Mouse (Mus musculus) heart, embryonic 12.5 days (tissue): ENCODE results near the gene Slc6a19. TPM values are rescaled to one million over a fixed set of nuclear protein-coding genes. Genes with fewer than 3 reads are reported as not detected.
"Not testable (repeated sequence)": the region's sequence is repeated elsewhere in the genome, so short reads cannot be mapped to it uniquely, and the experiment has no call there.

Experiments used
- ATAC-seq: fragments of 200-750 bp; cut with Nextera tagmentation; 2 replicates; pipeline ENCODE4 v1.8.0; 2017; ENCODE audit warnings: moderate TSS enrichment, moderate library complexity; ENCODE audit not compliant: insufficient number of reproducible peaks, low FRiP score
- H3K27ac ChIP-seq: fragments of 300-500 bp; sonication (generic); 2 replicates; pipeline ENCODE4 v1.5.1; 2016; ENCODE audit warnings: mild to moderate bottlenecking, moderate library complexity; ENCODE audit not compliant: poor library complexity, severe bottlenecking
- H3K27me3 ChIP-seq: fragments of 300-500 bp; sonication (generic); replicated peaks from 2 replicates; pipeline ENCODE4 v1.6.1; 2016; ENCODE audit warnings: mild to moderate bottlenecking, moderate library complexity
- H3K36me3 ChIP-seq: fragments of 300-500 bp; sonication (generic); 2 replicates; pipeline ENCODE4 v1.6.1; 2016; ENCODE audit warnings: mild to moderate bottlenecking, moderate library complexity
- H3K4me1 ChIP-seq: fragments of 300-500 bp; sonication (generic); replicated peaks from 2 replicates; pipeline ENCODE4 v1.6.1; 2016; ENCODE audit warnings: mild to moderate bottlenecking
- H3K4me2 ChIP-seq: fragments of 300-500 bp; sonication (generic); 2 replicates; pipeline ENCODE4 v1.6.1; 2016; ENCODE audit warnings: mild to moderate bottlenecking, moderate library complexity
- H3K4me3 ChIP-seq: fragments of 300-500 bp; sonication (generic); 2 replicates; pipeline ENCODE4 v1.5.1; 2016; ENCODE audit warnings: mild to moderate bottlenecking
- H3K9ac ChIP-seq: fragments of 300-500 bp; sonication (generic); 2 replicates; pipeline ENCODE4 v1.6.1; 2016; ENCODE audit warnings: mild to moderate bottlenecking, moderate library complexity
- H3K9me3 ChIP-seq: fragments of 300-500 bp; sonication (generic); replicated peaks from 2 replicates; pipeline ENCODE4 v1.6.1; 2016; ENCODE audit warnings: mild to moderate bottlenecking, moderate library complexity
- WGBS: fragments of 180-500 bp; shearing (Covaris S2); methylation state at CpG from one replicate; pipeline ENCODE4 v1.1.7; 2016; 5-methylcytosine and 5-hydroxymethylcytosine counted together
- polyA plus RNA-seq: library from polyadenylated mRNA; unstranded; fragments of >200 nt; fragmentation: Nextera tagmentation; extraction: Ambion mirVana; gene quantifications from 2 replicates; pipeline ENCODE4 v1.2.1, GENCODE M21; 2016

Gene Slc6a19
- not detected in 2 replicates for polyA plus RNA-seq

DNA sequence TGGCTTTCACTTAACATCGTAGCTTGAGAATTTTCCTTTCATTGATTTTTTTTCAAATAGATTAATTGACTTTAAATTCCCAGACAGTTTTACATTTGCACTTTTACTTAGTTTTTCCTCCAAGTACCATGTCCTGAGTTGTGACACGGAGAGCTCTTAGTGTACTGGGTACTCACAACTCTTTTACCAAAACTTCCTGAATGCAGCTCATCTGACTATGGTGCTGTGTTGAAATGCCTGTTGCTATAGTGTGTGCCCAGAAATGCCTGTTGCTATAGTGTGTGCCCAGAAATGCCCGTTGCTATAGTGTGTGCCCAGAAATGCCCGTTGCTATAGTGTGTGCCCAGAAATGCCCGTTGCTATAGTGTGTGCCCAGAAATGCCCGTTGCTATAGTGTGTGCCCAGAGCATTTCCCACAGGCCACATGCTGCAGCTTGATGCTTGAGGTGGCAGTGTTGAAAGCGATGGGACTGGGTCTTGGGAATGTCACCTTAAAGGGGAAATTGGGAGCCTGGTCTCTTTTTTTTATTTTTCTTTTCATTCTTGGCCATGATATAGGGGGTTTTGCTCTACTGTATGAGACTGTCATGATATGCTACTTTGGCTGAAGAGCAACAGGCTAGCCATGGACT is at the start of gene Slc6a19:
TSS of gene Slc6a19 (minus strand) at position 172 of the 632 bp plus-strand sequence.
- WGBS = 85% methylated on average over 7 of the region's 7 CpGs
- ATAC-seq = no peak
- no peaks in the 10 kb centered on the region for H3K9me3 ChIP-seq
- no peak within 1 kb of the TSS for H3K27ac ChIP-seq
- no peaks in the 10 kb centered on the region for H3K4me1 ChIP-seq
- H3K36me3 ChIP-seq = no peaks in the 10 kb centered on the region
- no peak within 1 kb of the TSS for H3K4me3 ChIP-seq
- no peak within 1 kb of the TSS for H3K4me2 ChIP-seq
- H3K9ac ChIP-seq = no peak within 1 kb of the TSS
- no peaks in the 10 kb centered on the region; the same call in 1 of the 2 replicates for H3K27me3 ChIP-seq

DNA sequence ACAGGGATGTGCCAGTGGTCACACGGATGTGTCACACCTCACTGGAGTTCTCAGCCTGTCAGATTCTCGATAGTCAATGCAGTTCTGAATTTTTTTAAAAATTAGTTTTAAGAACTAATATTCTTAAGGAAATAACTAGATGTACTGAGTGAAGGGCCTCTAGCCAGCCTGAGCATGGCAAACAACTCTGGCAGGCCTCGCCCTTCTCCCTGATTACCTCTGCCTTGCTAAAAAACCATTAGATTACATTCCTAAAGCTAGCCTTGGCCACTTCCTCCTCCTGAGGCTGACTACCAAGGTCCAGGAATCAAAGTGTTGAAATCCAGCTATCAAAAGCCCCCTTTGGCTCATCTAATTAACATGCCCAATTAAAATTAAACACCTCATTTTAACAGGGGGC is 46.6 kb upstream of the Slc6a19 start:
- Histone ChIP-seq H3K27me3 (peaks cover 3% of the 10 kb centered on the region; the same call in 1 of the 2 replicates), H3K9me3 (no peaks in the 10 kb centered on the region), H3K4me1 (peaks cover 10% of the 10 kb centered on the region), H3K4me3 (no peak overlapping the region), H3K4me2 (no peak overlapping the region), H3K36me3 (no peaks in the 10 kb centered on the region), H3K9ac (no peak overlapping the region), H3K27ac (no peak overlapping the region)
- WGBS = 89% methylated on average over 3 of the region's 3 CpGs
- no peak for ATAC-seq

DNA sequence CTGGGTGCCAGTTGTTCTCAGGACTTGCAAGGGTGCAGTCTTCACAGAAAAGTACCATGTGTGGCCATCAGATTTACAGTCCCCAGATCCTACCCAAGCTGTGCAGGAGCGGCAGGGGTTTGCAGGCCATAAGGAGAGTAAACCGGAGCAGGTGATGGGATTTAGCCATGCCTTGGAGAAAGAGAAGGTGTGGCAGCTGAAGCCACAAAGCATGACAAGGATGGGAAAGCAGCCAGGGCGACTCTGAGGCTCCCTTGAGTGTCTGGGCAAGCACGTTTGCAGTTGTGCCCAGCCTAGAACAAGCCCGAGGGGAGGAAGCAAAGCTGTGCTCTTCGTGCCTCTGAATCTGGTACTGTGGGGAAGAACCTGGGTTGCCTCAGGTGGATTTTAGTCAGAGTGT is 45.8 kb upstream of the Slc6a19 start:
- Histone ChIP-seq H3K27ac (no peak overlapping the region), H3K4me3 (no peak overlapping the region), H3K4me1 (peaks cover 1% of the 10 kb centered on the region), H3K4me2 (no peak overlapping the region), H3K9ac (no peak overlapping the region), H3K9me3 (no peaks in the 10 kb centered on the region), H3K27me3 (peaks cover 3% of the 10 kb centered on the region; the same call in 1 of the 2 replicates), H3K36me3 (no peaks in the 10 kb centered on the region)
- no peak for ATAC-seq
- 64% methylated on average over 6 of the region's 6 CpGs for WGBS

DNA sequence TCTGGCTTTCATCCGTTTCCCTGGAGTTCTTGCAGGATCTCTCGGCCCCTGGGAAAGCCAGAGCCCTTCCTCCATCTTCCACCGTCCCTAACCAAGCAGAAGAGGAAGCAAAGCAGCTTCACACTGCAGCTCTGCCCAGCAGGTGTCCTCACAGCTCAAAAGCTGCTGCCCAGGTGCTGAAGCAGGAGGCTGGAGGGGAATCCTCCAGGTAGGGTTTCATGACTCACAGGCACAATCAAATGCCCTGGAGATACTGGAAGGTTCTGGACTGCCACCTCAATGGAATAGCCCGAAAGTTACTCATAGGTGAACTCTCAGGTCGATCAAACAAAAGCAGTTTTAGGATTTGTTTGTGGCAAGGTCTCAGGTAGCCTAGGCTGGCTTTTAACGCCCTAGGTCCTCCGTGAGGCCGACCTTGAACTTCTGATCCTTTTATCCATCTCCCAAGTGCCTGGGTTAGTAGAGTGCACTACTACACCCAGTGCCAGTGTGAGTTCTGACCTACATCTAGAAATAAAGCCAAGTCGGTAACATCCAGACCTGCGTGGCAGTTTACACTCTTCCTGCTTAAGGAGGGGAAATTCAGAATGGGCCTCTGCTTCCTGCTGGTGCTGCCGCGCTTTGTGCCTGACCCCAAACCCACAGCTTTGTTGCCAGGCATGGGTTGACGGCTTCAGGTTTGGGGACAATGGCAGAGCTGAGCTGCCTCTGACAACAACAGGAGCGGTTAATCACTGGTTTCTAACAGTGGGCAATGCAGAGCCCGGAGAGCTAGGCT is 44.2 kb upstream of the Slc6a19 start:
- Histone ChIP-seq H3K4me1 (no peaks in the 10 kb centered on the region), H3K36me3 (no peaks in the 10 kb centered on the region), H3K27me3 (peaks cover 6% of the 10 kb centered on the region; the same call in 1 of the 2 replicates), H3K9ac (no peak overlapping the region), H3K27ac (no peak overlapping the region), H3K9me3 (no peaks in the 10 kb centered on the region), H3K4me3 (no peak overlapping the region), H3K4me2 (no peak overlapping the region)
- no peak for ATAC-seq
- 32% methylated on average over 15 of the region's 15 CpGs for WGBS

DNA sequence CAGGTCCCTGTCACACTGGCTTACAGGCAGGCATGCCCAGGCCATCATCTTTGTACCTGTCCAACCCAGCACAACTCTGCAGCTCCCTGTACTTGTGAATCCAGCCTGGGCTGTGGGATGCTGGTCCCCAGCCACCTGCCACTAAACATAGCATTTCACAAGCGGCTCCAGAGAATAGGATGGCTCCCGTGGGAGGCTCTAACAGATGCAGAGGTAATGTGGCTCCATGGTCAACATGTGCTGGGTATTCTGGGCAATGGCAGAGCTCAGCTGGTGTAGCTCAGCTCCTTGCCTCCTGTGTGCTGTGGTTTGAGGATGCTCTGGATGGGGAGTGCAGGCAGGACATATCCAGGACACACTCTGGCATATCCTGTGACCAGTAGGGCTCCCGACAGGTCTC is 39.0 kb upstream of the Slc6a19 start:
- no peaks in the 10 kb centered on the region for H3K9me3 ChIP-seq
- H3K27ac ChIP-seq = no peak overlapping the region
- 66% methylated on average over 3 of the region's 3 CpGs for WGBS
- no peak overlapping the region for H3K9ac ChIP-seq
- ATAC-seq = no peak
- peaks cover 6% of the 10 kb centered on the region; the same call in 1 of the 2 replicates for H3K27me3 ChIP-seq
- no peak overlapping the region for H3K4me2 ChIP-seq
- no peaks in the 10 kb centered on the region for H3K4me1 ChIP-seq
- H3K4me3 ChIP-seq = no peak overlapping the region
- no peaks in the 10 kb centered on the region for H3K36me3 ChIP-seq

DNA sequence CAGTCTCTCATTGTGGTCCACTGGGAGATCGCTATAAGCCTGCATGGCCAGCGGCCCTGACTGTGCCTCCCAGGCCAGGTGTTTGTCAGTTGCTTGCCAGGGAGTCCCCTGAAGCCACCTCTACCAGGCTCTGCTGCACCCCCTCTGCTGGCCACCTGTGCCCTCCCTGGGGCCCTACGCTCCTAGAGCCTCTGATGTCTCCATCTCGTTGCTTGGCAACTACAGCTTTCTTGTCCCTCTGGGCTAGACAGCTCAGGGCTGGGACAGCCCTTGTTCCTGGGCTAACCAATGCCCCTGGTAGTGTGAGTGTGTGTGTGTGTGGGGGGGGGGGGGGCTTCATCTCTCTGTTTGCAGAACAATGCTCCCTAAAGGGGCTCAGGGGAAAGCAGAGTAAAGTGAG is 38.3 kb upstream of the Slc6a19 start:
- Histone ChIP-seq H3K4me1 (no peaks in the 10 kb centered on the region), H3K9ac (no peak overlapping the region), H3K4me2 (no peak overlapping the region), H3K27me3 (peaks cover 2% of the 10 kb centered on the region; the same call in 1 of the 2 replicates), H3K9me3 (no peaks in the 10 kb centered on the region), H3K36me3 (no peaks in the 10 kb centered on the region), H3K27ac (no peak overlapping the region), H3K4me3 (no peak overlapping the region)
- 59% methylated on average over 4 of the region's 4 CpGs for WGBS
- ATAC-seq = 0 out of 2 replicates have a peak, but pooled peaks have one; percentile 24

DNA sequence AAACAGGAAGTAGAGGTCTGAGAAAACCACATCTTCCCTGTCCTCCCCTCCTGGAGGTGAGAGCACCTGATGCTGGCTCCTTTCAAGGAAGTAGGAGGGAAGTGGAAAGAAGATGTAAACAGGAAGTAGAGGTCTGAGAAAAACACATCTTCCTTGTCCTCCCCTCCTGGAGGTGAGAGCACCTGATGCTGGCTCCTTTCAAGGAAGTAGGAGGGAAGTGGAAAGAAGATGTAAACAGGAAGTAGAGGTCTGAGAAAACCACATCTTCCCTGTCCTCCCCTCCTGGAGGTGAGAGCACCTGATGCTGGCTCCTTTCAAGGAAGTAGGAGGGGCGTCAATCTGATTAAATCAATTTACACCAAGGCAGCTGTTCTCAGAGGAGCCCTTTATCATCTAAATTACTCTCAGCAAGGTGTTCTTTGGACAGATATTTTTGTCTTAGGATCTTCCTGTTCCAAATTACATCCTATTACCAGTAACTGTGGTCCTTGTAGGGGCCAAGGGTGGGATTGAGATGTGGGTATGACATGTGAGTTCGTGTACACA is 35.8 kb upstream of the Slc6a19 start:
- H3K9ac ChIP-seq = not testable (repeated sequence)
- WGBS = 37% methylated on average over 2 of the region's 2 CpGs

DNA sequence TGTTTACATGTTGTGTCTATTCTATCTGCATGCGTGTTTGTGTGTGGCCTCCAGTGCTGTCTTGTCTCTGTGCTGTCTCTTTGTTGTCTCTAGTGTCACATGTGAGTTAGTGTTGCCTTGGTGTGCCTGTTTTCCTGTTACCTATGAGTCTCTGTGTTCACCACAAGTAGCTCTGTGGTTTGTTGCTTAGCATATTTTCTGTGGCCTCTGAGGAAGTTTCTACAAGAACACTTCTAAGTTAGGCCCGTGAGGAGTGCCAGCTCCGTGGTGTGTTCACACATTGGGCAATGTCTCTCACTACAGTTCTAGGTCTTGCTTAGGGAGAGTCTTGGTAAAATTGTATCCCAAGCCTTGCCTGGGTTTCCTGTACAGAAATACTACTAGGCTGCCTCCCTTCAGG is 32.3 kb upstream of the Slc6a19 start:
- Histone ChIP-seq H3K9ac (no peak overlapping the region), H3K27me3 (peaks cover 30% of the 10 kb centered on the region), H3K36me3 (no peaks in the 10 kb centered on the region), H3K4me1 (peaks cover 8% of the 10 kb centered on the region), H3K4me3 (no peak overlapping the region), H3K9me3 (no peaks in the 10 kb centered on the region), H3K27ac (no peak overlapping the region), H3K4me2 (no peak overlapping the region)
- ATAC-seq = no peak
- 78% methylated on average over 3 of the region's 3 CpGs for whole genome bisulfite sequencing

More for the DNA sequence above, 35.8 kb upstream of the Slc6a19 start:
- not testable (repeated sequence) for H3K4me1 ChIP-seq, H3K27me3 ChIP-seq, H3K4me3 ChIP-seq, H3K4me2 ChIP-seq, ATAC-seq, H3K9me3 ChIP-seq, H3K27ac ChIP-seq, H3K36me3 ChIP-seq

DNA sequence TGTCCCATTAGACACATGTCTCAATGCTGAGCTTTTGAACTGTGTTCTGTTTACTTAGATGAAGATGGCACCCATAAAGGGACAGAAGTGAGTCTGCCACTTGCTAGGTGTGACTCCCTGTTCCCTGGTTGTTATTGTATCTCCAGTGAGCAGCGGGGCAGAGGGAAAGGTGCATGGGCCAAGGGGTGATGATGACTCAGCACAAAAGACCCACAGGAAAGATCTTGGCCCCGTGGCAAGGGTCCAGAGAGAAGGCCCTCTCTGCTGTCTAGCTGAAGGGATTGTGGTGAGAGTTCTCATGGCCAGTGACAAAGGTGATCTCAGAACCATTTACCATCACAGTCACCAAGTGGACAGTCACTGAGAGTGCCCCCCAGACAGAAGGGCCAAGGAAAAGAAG is 31.3 kb upstream of the Slc6a19 start:
- Histone ChIP-seq H3K27ac (no peak overlapping the region), H3K9ac (no peak overlapping the region), H3K4me2 (no peak overlapping the region), H3K4me1 (peaks cover 8% of the 10 kb centered on the region), H3K27me3 (peaks cover 31% of the 10 kb centered on the region), H3K9me3 (no peaks in the 10 kb centered on the region), H3K36me3 (no peaks in the 10 kb centered on the region), H3K4me3 (no peak overlapping the region)
- 81% methylated on average over 2 of the region's 2 CpGs for WGBS
- ATAC-seq = no peak

DNA sequence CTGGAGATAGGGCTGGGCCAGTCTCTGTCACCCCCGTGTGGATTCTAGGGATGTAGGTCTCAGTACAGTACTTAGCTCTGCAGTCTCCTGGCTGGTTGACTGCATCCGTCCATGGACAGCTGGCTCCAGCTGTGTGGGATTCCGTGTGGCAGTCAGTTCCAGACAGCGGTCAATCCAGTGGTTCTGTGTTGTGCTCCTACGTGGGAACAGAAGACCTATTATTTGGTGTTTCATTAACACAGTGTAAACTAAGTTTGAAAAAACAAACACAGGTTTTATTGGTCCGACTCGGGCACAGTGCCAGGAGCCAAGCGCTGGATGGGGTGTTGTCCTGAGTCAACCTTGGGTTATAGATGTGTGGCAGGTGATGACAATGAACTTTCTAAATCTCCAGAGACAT is 30.6 kb upstream of the Slc6a19 start:
- no peak overlapping the region for H3K9ac ChIP-seq
- 80% methylated on average over 8 of the region's 8 CpGs for WGBS
- no peaks in the 10 kb centered on the region for H3K36me3 ChIP-seq
- no peak overlapping the region for H3K4me2 ChIP-seq
- H3K27me3 ChIP-seq = peaks cover 31% of the 10 kb centered on the region
- H3K9me3 ChIP-seq = no peaks in the 10 kb centered on the region
- H3K27ac ChIP-seq = no peak overlapping the region
- no peak for ATAC-seq
- H3K4me1 ChIP-seq = peaks cover 8% of the 10 kb centered on the region
- H3K4me3 ChIP-seq = no peak overlapping the region

DNA sequence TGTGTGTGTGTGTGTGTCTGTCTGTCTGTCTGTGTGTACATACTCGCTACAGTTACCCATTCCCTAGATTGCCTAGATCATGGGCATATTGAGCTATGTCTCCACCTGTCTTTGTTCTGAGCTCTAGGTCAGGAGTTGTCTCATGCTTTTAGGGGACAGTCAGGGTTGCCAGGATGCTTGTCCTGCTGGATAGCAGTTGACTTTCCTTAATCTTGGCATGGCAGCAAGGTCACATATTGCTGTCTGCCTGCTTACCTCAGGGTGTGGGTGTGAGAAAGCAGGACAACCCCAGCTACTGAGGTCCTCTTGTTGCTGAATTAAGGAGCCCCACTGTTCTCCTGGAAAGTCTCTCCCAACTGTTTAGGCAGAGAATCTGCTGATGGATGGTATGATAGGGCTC is 29.7 kb upstream of the Slc6a19 start:
- ATAC-seq = no peak
- 64% methylated on average over 1 of the region's 1 CpGs for WGBS

More for the DNA sequence above, 29.7 kb upstream of the Slc6a19 start:
- Histone ChIP-seq H3K4me2 (no peak overlapping the region), H3K36me3 (no peaks in the 10 kb centered on the region), H3K27me3 (peaks cover 31% of the 10 kb centered on the region), H3K4me3 (no peak overlapping the region), H3K9me3 (no peaks in the 10 kb centered on the region), H3K27ac (no peak overlapping the region), H3K9ac (no peak overlapping the region), H3K4me1 (peaks cover 9% of the 10 kb centered on the region)
